Mouse (Mus musculus): Measurements from ENCODE around the gene Cebpb.

GRCm38 (mm10) chr2:167661270-167662203 lies 27.2 kb upstream of the Cebpb start, which contains the start of gene Gm20431:
- TF ChIP-seq CTCF (IDR thresholded peaks at IDR 0.05; ENCODE audit: low read depth) (no peak), EP300 (IDR thresholded peaks at IDR 0.05; ENCODE audit: low read depth) (no peak)

Measured in liver, postnatal 0 days (tissue).